Mouse (Mus musculus): ENCODE data around the gene Ngdn. TPM values are rescaled to one million over a fixed set of nuclear protein-coding genes. Genes with fewer than 3 reads are reported as not detected.
A peak's percentile ranks its signal among the peaks of the same experiment; 100 is the strongest.
"Not testable (repeated sequence)": the region's sequence is repeated elsewhere in the genome, so short reads cannot be mapped to it uniquely, and the experiment has no call there.

Gene Ngdn
- 83.9 and 92.4 TPM in 2 replicates for polyA plus RNA-seq (2014; fragmentation: Nextera tagmentation; extraction: Ambion mirVana)

GRCm38 (mm10) chr14:55014991-55015766 is at the start of gene Ngdn:
TSS of gene Ngdn (plus strand) at chr14:55015454.
- Histone ChIP-seq H3K36me3 (ENCODE audit: control insufficient read depth, insufficient read depth, low read length) (no peaks in the 10 kb centered on the region), H3K4me2 (ENCODE audit: low read depth) (peak within 1 kb of the TSS; percentile 74), H3K27me3 (ENCODE audit: control insufficient read depth, insufficient read depth, low read length) (no peaks in the 10 kb centered on the region), H3K4me3 (ENCODE audit: low read depth, low read length) (peak within 1 kb of the TSS; percentile 82), H3K4me1 (ENCODE audit: control insufficient read depth, insufficient read depth, low read length) (no peaks in the 10 kb centered on the region), H3K9ac (ENCODE audit: low read length) (peak within 1 kb of the TSS; percentile 81), H3K27ac (ENCODE audit: low read depth, low read length) (peak within 1 kb of the TSS; percentile 88), H3K9me3 (ENCODE audit: control insufficient read depth, low read length) (no peaks in the 10 kb centered on the region)
- ATAC-seq (ENCODE audit: insufficient read depth, low FRiP score, low TSS enrichment) (peak; percentile 96), DNase-seq (ENCODE audit: low spot score) (peak; percentile 98)
- under 1% methylated on average over 36 of the region's 36 CpGs for WGBS

GRCm38 (mm10) chr14:54965631-54966030 is 49.6 kb upstream of the Ngdn start:
- Histone ChIP-seq H3K4me1 (ENCODE audit: control insufficient read depth, insufficient read depth, low read length) (no peaks in the 10 kb centered on the region), H3K27ac (ENCODE audit: low read depth, low read length) (no peak overlapping the region), H3K9ac (ENCODE audit: low read length) (no peak overlapping the region), H3K4me3 (ENCODE audit: low read depth, low read length) (no peak overlapping the region), H3K4me2 (ENCODE audit: low read depth) (no peak overlapping the region), H3K36me3 (ENCODE audit: control insufficient read depth, insufficient read depth, low read length) (no peaks in the 10 kb centered on the region), H3K27me3 (ENCODE audit: control insufficient read depth, insufficient read depth, low read length) (no peaks in the 10 kb centered on the region), H3K9me3 (ENCODE audit: control insufficient read depth, low read length) (no peaks in the 10 kb centered on the region)
- DNase-seq (ENCODE audit: low spot score) = no peak
- ATAC-seq (ENCODE audit: insufficient read depth, low FRiP score, low TSS enrichment) = no peak
- WGBS = 78% methylated on average over 6 of the region's 6 CpGs

- no peak within 1 kb of the TSS for H3K27ac ChIP-seq (ENCODE audit: low read depth, low read length)
- ATAC-seq (ENCODE audit: insufficient read depth, low FRiP score, low TSS enrichment) (no peak), DNase-seq (ENCODE audit: low spot score) (no peak)
- H3K9me3 ChIP-seq (ENCODE audit: control insufficient read depth, low read length) = no peaks in the 10 kb centered on the region
- WGBS = 67% methylated on average over 7 of the region's 7 CpGs
- no peaks in the 10 kb centered on the region for H3K27me3 ChIP-seq (ENCODE audit: control insufficient read depth, insufficient read depth, low read length)
- H3K36me3 ChIP-seq (ENCODE audit: control insufficient read depth, insufficient read depth, low read length) = no peaks in the 10 kb centered on the region
- no peak within 1 kb of the TSS for H3K9ac ChIP-seq (ENCODE audit: low read length)
- no peaks in the 10 kb centered on the region for H3K4me1 ChIP-seq (ENCODE audit: control insufficient read depth, insufficient read depth, low read length)
- H3K4me2 ChIP-seq (ENCODE audit: low read depth) = no peak within 1 kb of the TSS
- H3K4me3 ChIP-seq (ENCODE audit: low read depth, low read length) = no peak within 1 kb of the TSS
Observed at GRCm38 (mm10) chr14:54966320-54966977, 48.8 kb upstream of the Ngdn start, which contains the start of gene Myh6. TSS of gene Myh6 (minus strand) at chr14:54966927.

GRCm38 (mm10) chr14:54967874-54968273 is 47.4 kb upstream of the Ngdn start:
- Histone ChIP-seq H3K36me3 (ENCODE audit: control insufficient read depth, insufficient read depth, low read length) (no peaks in the 10 kb centered on the region), H3K4me2 (ENCODE audit: low read depth) (no peak overlapping the region), H3K9me3 (ENCODE audit: control insufficient read depth, low read length) (no peaks in the 10 kb centered on the region), H3K4me3 (ENCODE audit: low read depth, low read length) (no peak overlapping the region), H3K9ac (ENCODE audit: low read length) (no peak overlapping the region), H3K27ac (ENCODE audit: low read depth, low read length) (no peak overlapping the region), H3K4me1 (ENCODE audit: control insufficient read depth, insufficient read depth, low read length) (no peaks in the 10 kb centered on the region), H3K27me3 (ENCODE audit: control insufficient read depth, insufficient read depth, low read length) (no peaks in the 10 kb centered on the region)
- no peak for DNase-seq (ENCODE audit: low spot score)
- no peak for ATAC-seq (ENCODE audit: insufficient read depth, low FRiP score, low TSS enrichment)
- WGBS = 82% methylated on average over 3 of the region's 3 CpGs

- no peak overlapping the region for H3K9ac ChIP-seq (ENCODE audit: low read length)
- no peak overlapping the region for H3K27ac ChIP-seq (ENCODE audit: low read depth, low read length)
- H3K36me3 ChIP-seq (ENCODE audit: control insufficient read depth, insufficient read depth, low read length) = no peaks in the 10 kb centered on the region
- H3K4me3 ChIP-seq (ENCODE audit: low read depth, low read length) = no peak overlapping the region
- no peaks in the 10 kb centered on the region for H3K9me3 ChIP-seq (ENCODE audit: control insufficient read depth, low read length)
- no peak overlapping the region for H3K4me2 ChIP-seq (ENCODE audit: low read depth)
- no peak for DNase-seq (ENCODE audit: low spot score)
- no peaks in the 10 kb centered on the region for H3K4me1 ChIP-seq (ENCODE audit: control insufficient read depth, insufficient read depth, low read length)
- H3K27me3 ChIP-seq (ENCODE audit: control insufficient read depth, insufficient read depth, low read length) = no peaks in the 10 kb centered on the region
- no peak for ATAC-seq (ENCODE audit: insufficient read depth, low FRiP score, low TSS enrichment)
Observed at GRCm38 (mm10) chr14:54968344-54968743, 46.9 kb upstream of the Ngdn start.

- H3K4me1 ChIP-seq (ENCODE audit: control insufficient read depth, insufficient read depth, low read length); H3K9me3 ChIP-seq (ENCODE audit: control insufficient read depth, low read length); H3K9ac ChIP-seq (ENCODE audit: low read length); H3K4me3 ChIP-seq (ENCODE audit: low read depth, low read length); H3K4me2 ChIP-seq (ENCODE audit: low read depth); DNase-seq (ENCODE audit: low spot score); H3K27ac ChIP-seq (ENCODE audit: low read depth, low read length); H3K36me3 ChIP-seq (ENCODE audit: control insufficient read depth, insufficient read depth, low read length); H3K27me3 ChIP-seq (ENCODE audit: control insufficient read depth, insufficient read depth, low read length); ATAC-seq (ENCODE audit: insufficient read depth, low FRiP score, low TSS enrichment): not testable (repeated sequence)
- WGBS = 93% methylated on average over 6 of the region's 11 CpGs
Observed at GRCm38 (mm10) chr14:54972786-54973185, 42.5 kb upstream of the Ngdn start.

GRCm38 (mm10) chr14:54974068-54974791 is 41.0 kb upstream of the Ngdn start:
- 82% methylated on average over 6 of the region's 6 CpGs for WGBS
- peak; percentile 29 for DNase-seq (ENCODE audit: low spot score)
- no peak overlapping the region for H3K27ac ChIP-seq (ENCODE audit: low read depth, low read length)
- no peak overlapping the region for H3K4me3 ChIP-seq (ENCODE audit: low read depth, low read length)
- H3K27me3 ChIP-seq (ENCODE audit: control insufficient read depth, insufficient read depth, low read length) = no peaks in the 10 kb centered on the region
- ATAC-seq (ENCODE audit: insufficient read depth, low FRiP score, low TSS enrichment) = no peak
- no peak overlapping the region for H3K4me2 ChIP-seq (ENCODE audit: low read depth)
- no peaks in the 10 kb centered on the region for H3K9me3 ChIP-seq (ENCODE audit: control insufficient read depth, low read length)
- no peak overlapping the region for H3K9ac ChIP-seq (ENCODE audit: low read length)
- H3K4me1 ChIP-seq (ENCODE audit: control insufficient read depth, insufficient read depth, low read length) = no peaks in the 10 kb centered on the region
- no peaks in the 10 kb centered on the region for H3K36me3 ChIP-seq (ENCODE audit: control insufficient read depth, insufficient read depth, low read length)

- WGBS = 65% methylated on average over 1 of the region's 1 CpGs
- H3K27me3 ChIP-seq (ENCODE audit: control insufficient read depth, insufficient read depth, low read length) = no peaks in the 10 kb centered on the region
- H3K4me1 ChIP-seq (ENCODE audit: control insufficient read depth, insufficient read depth, low read length) = no peaks in the 10 kb centered on the region
- H3K36me3 ChIP-seq (ENCODE audit: control insufficient read depth, insufficient read depth, low read length) = no peaks in the 10 kb centered on the region
- H3K4me3 ChIP-seq (ENCODE audit: low read depth, low read length) = no peak within 1 kb of the TSS
- H3K9ac ChIP-seq (ENCODE audit: low read length) = no peak within 1 kb of the TSS
- H3K27ac ChIP-seq (ENCODE audit: low read depth, low read length) = no peak within 1 kb of the TSS
- DNase-seq (ENCODE audit: low spot score) (no peak), ATAC-seq (ENCODE audit: insufficient read depth, low FRiP score, low TSS enrichment) (no peak)
- no peak within 1 kb of the TSS for H3K4me2 ChIP-seq (ENCODE audit: low read depth)
- no peaks in the 10 kb centered on the region for H3K9me3 ChIP-seq (ENCODE audit: control insufficient read depth, low read length)
Observed at GRCm38 (mm10) chr14:54976633-54977032, 38.6 kb upstream of the Ngdn start, which contains the start of gene Gm17428. TSS of gene Gm17428 (plus strand) at chr14:54976933.

All from neural tube, embryonic 11.5 days (tissue).